Mouse (Mus musculus): ENCODE data around the gene Exoc1. TPM values are rescaled to one million over a fixed set of nuclear protein-coding genes. Genes with fewer than 3 reads are reported as not detected.

The Exoc1 gene
- total RNA-seq (2022) = 10 to 100 TPM; 52.0 to 68.2 (median 61.9) TPM

DNA sequence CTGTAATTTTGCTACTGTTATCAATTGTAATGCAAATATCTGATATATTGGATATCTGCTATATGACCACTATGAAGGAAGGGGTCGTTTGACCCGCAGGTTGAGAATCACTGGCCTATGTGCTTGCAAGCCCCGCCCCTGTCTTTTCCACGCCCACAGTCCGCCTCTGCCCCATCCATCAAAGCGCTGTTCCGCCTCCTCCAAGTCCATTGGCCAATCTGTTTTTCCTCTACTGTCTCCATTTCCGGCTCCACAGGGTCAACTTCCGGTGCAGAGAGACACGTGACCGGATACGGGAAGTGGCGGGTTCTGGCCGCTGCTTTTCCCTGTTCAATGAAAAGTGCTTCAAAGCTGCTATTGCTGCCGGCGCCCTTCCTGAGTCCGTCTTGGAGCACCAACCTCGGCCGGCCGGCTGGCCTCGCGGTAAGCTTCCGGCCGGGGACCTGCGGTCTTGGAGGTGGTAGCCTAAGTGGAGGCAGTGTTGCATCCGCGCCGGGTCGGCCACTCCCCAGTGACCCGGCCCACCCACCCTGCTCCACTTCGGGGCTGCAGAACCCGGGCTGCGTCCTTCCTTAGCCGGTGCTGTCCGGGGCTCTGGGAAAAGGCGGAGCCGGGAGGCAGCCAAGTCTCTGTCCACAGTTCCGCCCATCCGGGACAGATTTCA is at the start of gene Exoc1:
Gene Exoc1, plus strand, starts transcription at position 272 of the 664 bp plus-strand sequence.
- peak; percentile 93 to 95 for DNase-seq (ENCODE audit: low spot score in 2 of 2)

DNA sequence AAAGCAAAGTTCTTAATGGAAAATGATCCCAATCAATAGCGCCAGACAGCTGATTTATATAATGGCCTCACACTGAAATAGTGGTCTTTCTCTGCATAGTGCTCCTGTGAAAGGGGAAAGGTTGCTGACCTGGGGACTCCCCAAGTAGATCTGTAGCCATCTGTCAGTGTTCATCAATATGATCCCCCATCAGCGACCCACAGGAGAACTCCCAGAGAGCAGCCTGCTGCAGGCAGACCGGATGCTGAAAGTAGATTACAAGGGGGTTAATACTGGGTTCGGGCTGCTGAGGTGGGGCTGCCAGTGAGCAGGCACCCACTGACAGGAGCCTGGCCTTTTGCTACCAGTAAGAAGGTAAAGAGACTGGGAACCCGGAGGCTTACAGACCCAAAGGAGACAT is 45.3 kb upstream of the Exoc1 start, which contains the start of gene Gm7271:
Gene Gm7271, plus strand, starts transcription at position 230 of the 400 bp plus-strand sequence.
- DNase-seq (ENCODE audit: low spot score in 2 of 2) = no peak

DNA sequence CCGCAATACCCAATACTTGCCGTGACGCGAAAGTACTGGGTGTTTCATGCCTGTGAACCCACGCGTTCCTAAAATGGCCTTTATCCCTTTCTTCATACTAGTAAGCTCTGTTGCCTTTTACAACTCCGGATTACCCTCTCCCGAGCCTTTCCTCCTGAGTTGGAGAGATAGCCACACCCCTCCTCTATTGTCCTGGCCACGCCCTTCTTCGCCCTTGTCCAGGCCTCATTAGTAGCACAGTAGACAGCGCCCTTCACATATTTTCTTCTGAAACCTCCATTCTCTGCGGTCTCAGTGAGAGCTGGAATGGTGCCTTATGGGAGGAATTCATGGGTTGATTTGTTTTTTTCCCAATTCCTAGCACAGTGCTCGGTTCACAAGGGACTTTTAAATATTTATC is 34.0 kb upstream of the Exoc1 start:
- DNase-seq (ENCODE audit: low spot score in 2 of 2) = no peak

DNA sequence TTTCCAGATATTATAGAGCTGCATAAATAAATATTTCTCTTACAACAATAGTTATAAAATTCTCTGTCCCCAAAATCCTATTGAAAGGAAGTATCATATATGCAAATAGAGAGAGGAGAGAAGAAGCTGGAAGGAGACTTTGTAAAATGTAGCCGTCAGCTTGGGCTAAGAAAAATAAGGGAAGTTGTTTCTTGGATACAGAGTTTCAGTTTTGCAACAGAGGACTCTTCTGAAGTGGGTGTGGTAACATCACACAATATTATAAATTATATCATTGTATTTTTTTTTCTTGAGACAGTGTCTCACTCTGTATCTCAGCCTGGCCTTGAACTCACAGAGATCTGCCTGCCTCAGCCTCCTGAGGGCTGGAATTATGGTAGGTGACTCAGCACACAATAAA is 6.7 kb upstream of the Exoc1 start:
- DNase-seq (ENCODE audit: low spot score in 2 of 2) = no peak

DNA sequence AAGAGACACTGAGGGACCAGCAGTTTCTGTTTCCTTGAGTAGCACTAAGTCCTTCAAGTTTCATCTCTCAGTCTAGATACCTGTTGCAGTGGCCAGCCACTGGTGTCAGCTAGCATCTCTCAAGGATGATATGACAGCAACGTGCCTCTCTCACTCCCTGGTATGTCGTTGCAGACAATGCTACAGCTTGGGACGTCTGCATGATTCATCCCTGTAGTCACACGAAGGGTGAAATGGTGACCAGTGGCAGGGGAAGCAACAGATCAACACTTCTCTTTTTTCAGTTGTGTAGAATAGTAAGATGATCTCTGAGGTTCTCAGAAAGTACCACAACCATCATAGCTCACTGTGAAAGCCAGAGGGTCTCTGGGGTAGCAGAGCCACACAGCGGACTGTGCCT is 4.5 kb upstream of the Exoc1 start:
- DNase-seq (ENCODE audit: low spot score in 2 of 2) = no peak

DNA sequence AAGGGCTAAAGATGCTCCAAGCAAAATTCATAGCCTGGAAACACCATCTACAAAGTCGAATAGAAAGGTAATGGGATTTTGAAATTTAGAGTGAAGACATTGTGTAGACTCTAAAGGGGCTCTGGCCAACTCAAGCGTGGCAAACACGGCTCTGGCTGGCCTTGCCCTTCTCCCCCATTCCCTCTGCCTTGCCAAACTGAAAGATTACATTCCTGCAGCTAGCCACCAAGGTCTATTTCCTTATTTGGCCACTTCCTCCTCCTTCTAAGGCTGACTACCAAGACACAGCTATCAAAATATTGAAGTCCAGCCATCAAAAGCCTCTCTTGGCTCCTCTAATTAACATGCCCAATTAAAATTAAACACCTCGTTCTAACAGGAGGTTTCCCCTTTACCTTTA is 4.0 kb upstream of the Exoc1 start:
- DNase-seq (ENCODE audit: low spot score in 2 of 2) = no peak

DNA sequence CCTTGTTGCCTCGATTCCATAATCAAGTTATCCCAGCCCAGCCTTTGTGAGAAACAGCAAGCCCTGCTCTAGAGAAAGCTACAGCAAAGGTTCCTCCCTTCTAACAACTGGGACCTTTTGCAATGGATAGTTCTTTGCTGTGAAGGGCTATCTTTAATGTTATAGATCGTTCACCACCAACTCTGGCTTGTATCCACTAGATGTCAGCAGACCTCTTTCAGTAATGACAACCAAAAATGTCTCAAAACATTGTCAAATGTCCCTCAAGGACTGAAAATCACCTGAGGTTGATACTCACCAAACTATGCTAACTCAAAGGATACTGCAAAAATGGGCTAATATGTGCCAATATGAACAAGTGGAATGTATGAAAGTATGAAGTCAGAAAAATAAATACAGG is 3.3 kb upstream of the Exoc1 start:
- DNase-seq (ENCODE audit: low spot score in 2 of 2) = no peak

DNA sequence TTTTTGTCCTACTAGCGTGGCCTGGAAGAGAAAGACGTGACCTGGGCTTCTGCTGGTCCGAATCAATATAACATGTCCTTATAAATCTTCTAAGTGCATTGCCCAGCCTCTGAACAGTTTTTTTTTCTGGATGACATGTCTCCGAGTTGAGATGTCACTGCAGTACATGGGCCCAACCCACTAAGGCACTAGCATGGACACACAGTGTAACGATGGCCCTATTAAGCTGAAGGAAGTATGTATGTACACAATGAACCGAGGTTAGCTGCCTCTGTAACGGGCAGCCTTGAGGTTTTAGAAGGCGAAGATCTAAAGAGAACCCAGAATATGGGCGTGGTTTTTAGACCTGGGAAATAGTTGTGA is 574 bp downstream of the Exoc1 start:
- DNase-seq (ENCODE audit: low spot score in 2 of 2) = no peak

DNA sequence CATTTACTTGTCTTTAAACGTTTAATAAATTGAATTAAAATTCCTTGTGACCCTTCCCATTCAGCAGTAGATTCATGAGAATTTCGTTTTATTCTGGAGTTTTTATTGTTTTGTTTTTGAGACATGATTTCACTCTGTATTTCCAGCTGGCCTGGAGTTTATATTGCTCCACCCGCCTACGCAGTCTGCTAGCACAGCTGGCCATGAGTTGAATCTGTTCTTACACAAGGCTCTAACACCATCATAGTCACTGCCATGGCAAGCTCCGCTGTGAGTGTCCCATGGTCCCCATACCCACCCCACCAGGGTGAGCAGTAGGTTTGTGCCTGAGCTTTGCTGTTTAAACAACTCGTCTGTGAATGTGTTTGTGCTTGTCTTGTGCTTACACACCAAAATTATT is 4.1 kb downstream of the Exoc1 start:
- no peak for DNase-seq (ENCODE audit: low spot score in 2 of 2)

DNA sequence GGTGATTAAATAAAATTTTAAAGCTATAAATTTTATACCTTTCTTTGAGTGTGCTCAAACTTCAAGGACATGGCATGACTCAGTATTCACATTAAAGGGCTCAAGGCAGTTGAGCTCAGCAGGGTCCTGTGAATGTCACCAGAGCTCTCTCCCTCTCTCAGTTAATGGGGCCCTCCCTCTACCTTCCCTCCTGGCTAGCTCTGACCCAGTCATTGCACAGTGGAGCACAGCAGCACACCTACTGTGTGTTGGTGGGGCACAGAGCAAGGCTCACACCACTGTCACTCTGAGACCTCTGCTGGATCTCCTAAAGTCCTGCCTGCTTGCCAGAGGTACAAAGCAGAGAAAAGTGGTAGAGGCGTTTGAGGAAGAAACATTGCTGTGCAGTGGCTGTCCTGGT is 7.1 kb downstream of the Exoc1 start:
- no peak for DNase-seq (ENCODE audit: low spot score in 2 of 2)

DNA sequence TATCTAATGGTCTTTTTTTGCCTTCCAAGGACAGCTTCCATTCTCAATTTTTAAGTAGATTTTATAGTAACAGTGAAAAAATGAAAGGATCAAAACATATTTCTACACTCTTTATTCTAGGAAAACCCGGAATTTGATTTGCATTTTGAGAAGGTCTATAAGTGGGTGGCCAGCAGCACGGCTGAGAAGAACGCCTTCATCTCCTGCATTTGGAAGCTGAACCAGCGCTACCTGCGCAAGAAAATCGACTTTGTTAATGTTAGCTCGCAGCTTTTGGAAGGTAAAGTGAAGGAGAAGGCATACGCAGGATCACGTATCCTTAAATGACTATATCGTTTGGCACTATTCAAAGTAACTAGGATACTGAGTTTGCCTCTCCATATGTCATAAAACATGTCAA is 8.5 kb downstream of the Exoc1 start:
- DNase-seq (ENCODE audit: low spot score in 2 of 2) = no peak

DNA sequence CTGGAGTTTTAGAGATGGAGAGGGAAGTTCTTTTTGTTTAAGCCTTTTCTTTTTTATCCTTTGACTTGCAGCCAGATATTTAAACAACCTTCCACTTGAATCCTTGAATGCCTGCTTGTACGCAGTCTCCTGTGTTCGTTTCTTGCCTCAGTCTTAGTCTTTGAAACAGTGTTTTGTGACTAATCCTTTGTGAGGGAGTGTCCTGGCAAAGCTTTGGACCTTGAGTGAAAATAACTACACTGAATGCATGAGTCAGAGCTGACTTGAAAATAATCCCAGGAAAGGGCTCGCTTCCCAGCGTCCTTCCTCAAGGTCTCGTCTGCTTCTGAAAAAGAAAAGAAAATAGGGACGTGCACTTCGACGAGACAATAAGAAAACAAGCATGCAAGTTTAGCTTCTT is 11.1 kb downstream of the Exoc1 start:
- no peak for DNase-seq (ENCODE audit: low spot score in 2 of 2)

DNA sequence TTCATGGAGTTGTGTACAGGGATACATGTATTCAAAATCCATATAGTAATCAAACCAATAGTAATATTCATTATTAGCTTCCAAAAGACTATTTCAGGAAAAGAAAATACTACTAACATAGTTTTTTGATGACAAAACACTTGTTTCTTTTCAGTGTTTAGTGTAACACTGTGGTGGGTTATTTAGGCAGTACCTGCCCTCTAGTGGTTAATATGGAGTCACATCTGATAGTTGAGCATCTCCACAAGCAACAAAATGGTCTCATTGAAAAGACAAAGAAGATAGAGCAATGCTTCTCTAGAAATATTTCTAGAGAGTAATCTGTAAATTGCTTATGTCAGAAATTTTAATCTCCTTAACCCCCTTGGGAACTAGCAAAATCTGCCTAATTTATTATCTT is 11.7 kb downstream of the Exoc1 start:
- no peak for DNase-seq (ENCODE audit: low spot score in 2 of 2)

DNA sequence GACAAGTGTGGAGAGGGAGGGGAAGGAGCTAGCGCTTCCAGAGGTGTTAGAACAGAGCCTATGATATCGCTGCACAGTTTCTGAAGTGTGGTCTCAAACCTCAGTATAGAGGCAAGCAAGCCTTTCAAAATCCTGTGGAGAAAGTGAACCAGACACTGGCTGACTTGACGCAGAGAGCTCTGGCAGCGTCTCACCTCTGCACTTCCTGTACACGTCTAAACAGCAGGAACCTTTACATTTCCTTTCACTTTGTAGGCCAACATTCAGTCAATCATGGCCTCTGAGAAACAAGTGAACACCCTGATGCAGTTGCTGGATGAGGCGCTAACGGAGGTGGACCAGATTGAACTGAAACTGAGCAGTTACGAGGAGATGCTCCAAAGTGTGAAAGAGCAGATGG is 14.1 kb downstream of the Exoc1 start:
- no peak for DNase-seq (ENCODE audit: low spot score in 2 of 2)

DNA sequence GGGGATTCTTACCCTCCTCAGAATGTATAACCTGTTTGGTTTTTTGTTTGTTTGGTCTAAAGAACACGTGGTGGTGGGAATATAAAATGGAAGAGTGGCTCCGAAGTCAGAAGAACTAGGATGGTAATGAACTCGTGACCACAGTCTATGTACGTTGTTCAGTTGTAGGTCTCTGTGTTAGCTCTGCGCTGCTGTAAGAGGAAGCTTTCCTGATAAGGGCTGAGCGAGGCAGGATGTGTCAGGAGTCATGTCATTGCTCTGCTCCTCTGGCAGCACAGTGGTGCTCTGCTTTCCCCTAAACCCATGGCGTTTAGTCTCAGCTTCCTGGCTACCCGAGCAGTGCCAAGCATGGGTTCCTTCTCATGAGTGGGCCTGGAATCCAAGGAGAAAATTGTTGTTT is 21.3 kb downstream of the Exoc1 start:
- no peak for DNase-seq (ENCODE audit: low spot score in 2 of 2)

DNA sequence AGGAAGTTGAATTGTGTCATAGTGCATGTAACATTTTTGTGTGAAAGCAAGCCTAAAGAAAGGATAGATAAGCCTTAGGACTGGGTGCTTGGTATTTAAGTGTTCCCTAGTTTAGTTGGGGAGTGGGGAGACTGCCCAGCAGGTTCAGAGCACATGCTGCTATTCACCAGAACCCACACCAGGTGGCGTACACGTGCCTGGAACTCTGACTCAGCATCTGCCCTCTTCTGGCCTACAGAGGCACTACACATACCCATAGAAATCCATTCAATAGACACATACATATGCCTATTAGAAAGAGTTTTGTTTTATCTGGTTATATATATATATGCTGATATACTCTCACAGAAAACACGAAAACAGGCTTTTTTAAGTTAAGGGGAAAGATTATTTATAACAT is 36.2 kb downstream of the Exoc1 start:
- DNase-seq (ENCODE audit: low spot score in 2 of 2) = peak in 1 of 2 experiments; percentile 64

DNA sequence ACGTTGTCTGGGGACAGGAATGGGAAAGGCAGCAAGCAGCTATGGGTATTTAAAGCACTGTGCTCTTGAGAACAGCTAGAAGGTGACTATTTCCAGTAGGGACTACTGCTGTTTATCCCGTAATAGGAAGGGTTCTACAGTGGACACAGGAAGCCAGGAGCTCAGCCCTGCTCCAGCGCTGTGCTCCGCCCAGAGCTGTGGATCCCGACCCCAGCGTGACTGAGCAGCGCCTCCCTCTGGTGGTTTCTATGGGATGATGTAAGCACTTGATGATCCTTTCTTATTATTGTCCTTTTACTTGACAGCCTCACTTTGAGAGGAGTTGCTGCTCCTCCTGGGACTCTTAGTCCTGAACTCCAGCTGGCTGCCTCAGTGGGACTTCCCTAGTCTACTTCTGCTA is 45.1 kb downstream of the Exoc1 start:
- no peak for DNase-seq (ENCODE audit: low spot score in 2 of 2)

DNA sequence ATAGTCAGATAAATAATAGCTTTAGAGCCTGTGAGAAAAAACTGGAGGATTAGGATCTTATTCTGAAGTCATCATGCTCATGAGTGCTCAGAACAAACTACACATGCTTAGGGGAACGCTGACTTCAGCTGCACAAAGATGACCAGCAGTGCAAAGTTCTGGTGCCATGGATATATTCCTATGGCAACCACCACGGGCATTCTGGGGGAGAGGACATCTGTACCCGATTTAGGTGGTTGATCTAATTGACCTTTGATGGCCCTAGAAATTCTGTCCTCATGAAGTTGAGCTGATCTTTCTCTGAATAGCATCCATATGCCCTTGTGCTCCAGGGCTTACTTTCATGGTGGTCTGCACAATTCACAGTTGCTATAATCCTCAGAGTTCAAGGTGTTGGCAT is 47.9 kb downstream of the Exoc1 start:
- no peak for DNase-seq (ENCODE audit: low spot score in 2 of 2)

DNA sequence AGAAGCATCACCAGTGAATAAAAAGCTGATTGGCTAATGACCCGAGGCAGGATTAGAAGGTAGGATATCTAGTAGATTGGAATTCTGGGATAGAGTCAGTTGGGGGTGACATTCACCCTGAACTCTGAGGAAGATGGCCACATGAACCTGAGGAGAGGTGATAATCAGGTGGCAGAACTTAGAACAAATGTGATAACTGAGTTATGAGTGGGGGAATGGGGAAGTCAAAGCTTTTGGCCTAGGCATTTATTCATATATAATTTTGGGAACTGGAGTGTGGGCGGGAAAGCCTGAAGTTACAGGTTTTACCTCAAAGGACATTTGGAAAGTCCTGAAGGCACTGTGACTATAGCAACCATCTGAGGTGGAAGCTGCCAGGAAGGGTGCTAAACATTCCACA is 56.3 kb downstream of the Exoc1 start:
- no peak for DNase-seq (ENCODE audit: low spot score in 2 of 2)

DNA sequence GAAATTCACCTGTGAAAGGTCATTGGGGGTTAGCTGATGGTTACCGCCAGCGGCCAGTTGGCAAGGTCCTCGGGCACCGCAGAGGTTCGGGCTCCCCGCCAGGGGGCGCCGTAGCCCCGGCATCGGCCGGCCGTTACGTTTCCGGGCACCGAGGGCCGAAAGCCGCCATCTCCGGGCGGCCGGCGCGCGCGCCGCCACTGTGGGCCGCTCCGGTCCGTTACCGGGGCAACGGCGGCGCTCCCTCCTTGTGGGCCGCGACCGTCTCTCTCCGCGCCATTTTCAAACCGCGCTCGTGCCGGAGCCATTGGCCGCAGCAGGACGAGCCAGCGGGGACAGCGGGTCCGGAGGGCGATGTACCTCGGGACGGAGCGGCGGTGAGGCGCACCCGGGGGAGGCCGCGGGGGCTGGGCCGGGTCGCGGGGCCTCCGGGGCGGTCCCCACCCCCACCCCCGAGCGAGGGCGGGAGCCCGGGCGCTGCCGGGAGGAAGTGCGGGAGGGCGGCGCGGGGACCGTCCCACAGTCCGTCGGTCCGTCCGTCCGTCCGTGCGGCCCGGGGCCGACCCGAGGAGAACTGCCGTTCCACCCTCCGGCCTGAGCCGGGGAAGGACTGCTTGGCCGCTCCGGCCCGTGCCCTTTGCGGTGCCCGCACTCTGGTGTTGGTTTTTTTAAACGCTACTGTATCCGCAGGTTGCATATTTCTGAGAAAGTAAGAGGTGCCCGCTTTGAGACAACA is 59.6 kb downstream of the Exoc1 start, which contains the start of gene Cep135:
Gene Cep135, plus strand, starts transcription at position 148 of the 733 bp plus-strand sequence.
- peak; percentile 53 to 76 for DNase-seq (ENCODE audit: low spot score in 2 of 2)

DNA sequence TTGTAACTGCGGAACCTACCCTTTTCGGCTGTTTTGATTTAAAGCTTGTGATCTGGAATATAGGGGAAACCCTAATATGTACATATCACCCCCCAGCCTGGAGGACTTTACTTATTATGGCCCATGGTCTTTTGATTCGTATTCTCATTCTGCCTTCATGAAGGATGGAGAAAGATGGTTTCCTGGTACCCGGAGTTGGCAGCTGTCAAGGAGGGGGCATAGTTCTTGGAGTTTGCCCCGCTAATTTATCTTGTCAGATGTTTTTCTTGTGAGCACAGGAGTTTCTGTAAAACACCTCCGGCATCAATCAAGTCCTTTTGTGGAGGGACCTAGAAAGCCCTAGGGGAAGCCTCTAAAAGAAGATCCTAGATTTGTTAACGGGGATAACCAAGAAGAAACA is 60.2 kb downstream of the Exoc1 start:
- DNase-seq (ENCODE audit: low spot score in 2 of 2) = no peak

DNA sequence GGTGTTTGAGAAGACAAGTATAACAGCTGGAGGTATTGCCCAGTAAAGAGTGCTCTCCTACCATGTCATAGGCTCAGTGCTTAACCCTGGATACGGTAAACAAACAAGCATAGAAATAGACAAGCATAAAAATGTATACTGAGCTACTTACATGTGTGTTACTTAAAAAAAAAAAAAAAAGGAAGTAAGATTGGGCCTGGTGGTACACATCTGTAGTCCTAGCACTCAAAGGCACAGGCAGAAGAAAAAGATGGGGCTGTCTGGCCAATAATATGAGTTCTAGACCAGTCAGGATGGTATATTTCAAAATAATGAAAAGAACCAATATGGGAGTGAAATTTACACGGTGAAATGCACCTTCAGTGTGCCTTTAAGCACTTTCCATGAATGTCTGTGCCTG is 60.9 kb downstream of the Exoc1 start:
- DNase-seq (ENCODE audit: low spot score in 2 of 2) = no peak

DNA sequence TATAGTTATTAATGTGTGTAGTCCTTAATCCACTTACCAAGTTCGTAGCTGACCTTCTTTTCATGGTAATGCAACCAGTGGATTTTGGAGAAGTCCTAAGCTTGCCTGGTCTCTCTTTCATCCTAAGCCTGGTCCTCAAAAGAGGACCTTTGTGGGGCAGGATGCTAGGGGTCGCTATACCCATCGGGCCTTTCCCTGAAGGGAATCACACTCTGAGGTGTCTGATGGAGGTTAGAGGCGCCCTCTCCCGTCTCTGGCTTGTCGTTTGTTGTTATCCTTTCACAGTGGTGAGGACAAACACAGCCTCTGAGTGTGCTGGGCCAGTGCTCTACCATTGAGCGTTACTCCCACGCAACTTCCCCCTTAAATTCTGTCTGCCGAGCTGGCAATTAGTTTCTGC is 62.8 kb downstream of the Exoc1 start:
- DNase-seq (ENCODE audit: low spot score in 2 of 2) = peak in 1 of 2 experiments; percentile 16

Measured in layer of hippocampus, adult 8-10 months (tissue).